Mouse (Mus musculus): ENCODE measurements around the gene Serpina11. TPM values are rescaled to one million over a fixed set of nuclear protein-coding genes. Genes with fewer than 3 reads are reported as not detected.
A peak's percentile ranks its signal among the peaks of the same experiment; 100 is the strongest.

The Serpina11 gene
- not detected for total RNA-seq (2022)

DNA sequence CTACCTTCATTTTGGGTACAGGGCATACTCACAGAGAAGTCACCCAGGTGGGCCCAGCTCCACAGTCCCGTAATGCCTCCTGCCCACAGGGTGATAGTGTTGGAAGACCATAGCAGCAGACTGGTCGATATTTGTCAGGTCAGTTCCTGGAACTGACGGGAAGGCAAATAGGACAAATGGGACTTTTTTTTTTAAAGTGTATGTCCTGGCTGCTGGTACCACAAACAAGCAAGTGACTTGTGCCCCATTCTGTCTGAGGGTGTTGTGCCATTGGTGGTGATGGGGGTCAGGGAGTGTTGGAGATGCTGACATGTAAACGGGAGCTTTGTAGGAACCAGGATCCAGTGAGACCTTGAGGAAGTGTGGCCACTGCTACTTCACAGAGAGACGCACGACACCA is at the start of gene Serpina11:
TSS of gene Serpina11 (minus strand) at position 101 of the 400 bp plus-strand sequence.
- DNase-seq (ENCODE audit: low spot score in 2 of 2): no peak

GRCm38 (mm10) chr12:104038181-104038580 is 48.4 kb upstream of the Serpina11 start:
- DNase-seq (ENCODE audit: low spot score in 2 of 2): no peak

- no peak for DNase-seq (ENCODE audit: low spot score in 2 of 2)
Observed at GRCm38 (mm10) chr12:104033752-104034151, 44.0 kb upstream of the Serpina11 start.

GRCm38 (mm10) chr12:104029986-104030385 is 40.2 kb upstream of the Serpina11 start:
- no peak for DNase-seq (ENCODE audit: low spot score in 2 of 2)

- DNase-seq (ENCODE audit: low spot score in 2 of 2): no peak
Observed at GRCm38 (mm10) chr12:104015280-104015679, 25.5 kb upstream of the Serpina11 start.

DNA sequence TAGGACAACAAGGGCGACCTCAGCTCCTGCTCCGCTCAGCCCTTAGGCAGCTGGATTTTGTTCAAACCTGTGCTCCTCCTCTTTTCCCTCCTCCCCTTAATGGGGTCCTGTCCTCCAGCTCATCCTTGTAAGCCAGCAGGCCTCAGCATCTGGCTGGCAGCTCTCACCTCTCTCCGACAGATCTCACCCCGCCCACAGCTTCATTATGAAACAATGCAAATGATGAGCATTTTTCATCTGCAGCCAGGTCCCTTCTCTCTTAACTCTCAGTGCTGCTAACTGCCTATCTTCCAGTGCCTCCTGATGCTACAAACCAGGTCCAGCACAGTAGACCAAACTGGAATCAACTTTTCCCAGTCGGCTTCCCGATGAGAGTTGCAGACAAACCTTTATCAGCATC is 23.9 kb upstream of the Serpina11 start, which contains the start of gene Serpina9:
TSS of gene Serpina9 (minus strand) at position 136 of the 400 bp plus-strand sequence.
- no peak for DNase-seq (ENCODE audit: low spot score in 2 of 2)

DNA sequence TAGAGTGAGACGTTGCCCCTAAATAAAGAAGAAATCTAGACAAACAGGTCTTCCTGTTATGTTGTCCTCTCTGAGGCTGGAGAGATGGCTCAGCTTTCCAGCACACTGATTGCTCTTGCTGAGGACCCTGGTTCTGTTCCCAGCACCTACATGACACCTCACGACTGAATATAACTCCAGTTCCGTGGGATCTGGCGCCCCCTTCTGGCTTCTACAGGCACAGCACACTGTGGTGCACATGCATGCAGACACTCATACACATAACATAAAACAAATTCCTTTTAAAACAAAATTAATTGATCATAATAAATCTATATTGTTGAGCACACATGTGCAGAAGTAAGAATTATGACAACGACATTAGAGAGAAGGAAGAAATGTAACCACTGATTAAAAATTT is 14.9 kb upstream of the Serpina11 start:
- no peak for DNase-seq (ENCODE audit: low spot score in 2 of 2)

GRCm38 (mm10) chr12:104003238-104003612 is 13.5 kb upstream of the Serpina11 start:
- DNase-seq (ENCODE audit: low spot score in 2 of 2): no peak

DNA sequence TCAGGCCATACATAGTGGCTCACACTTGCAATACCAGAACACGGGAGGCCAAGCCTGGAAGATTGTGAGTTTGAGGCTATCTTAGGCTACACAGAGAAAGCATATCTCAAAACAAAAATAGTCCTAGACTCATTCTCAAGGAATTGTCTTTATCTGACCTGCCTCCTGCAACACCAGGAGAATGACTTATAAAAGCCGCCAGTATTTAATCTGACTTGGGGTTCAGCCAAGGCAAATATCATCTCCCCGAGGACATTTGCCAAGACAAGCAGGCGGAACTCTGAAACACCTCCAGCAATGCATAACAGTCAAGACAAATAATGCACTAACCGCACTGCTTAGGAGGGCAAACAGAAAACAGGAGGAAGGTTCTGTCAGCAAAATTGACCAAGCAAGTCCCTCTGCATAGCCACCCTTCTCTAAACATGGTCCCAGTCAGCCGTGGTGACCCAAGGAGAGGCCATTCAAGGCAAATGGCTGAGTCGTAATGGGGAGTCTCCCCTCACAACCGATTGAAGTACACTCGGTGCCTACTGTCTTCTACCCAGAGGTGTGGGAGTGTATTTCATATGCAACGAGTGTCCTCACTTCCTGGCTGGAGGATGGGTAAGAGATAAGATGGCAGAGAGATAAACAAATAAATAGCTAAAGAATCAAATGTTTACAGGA is 12.9 kb upstream of the Serpina11 start:
- no peak for DNase-seq (ENCODE audit: low spot score in 2 of 2)

- DNase-seq (ENCODE audit: low spot score in 2 of 2): no peak
Observed at GRCm38 (mm10) chr12:104000594-104000993, 10.8 kb upstream of the Serpina11 start.

DNA sequence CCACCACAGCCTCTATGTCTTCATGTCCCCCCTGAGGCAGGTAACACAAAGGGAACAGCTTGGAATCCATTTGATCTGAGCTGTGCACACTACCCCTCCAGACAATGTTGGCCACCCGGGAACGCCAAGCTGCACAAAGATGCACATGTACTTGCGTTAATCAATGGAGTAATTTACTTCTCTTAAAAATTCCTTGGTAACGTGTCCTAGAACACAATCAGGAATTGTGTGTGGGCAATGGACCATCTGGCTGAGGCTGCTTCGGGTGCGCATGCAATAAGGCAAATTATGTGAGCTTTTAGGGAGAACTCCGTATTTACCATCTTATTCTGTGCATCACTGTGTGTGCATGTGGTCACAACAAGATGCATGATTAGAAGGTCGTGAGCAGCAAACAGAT is 9.9 kb upstream of the Serpina11 start:
- DNase-seq (ENCODE audit: low spot score in 2 of 2): no peak

GRCm38 (mm10) chr12:103996513-103996912 is 6.8 kb upstream of the Serpina11 start:
- DNase-seq (ENCODE audit: low spot score in 2 of 2): no peak

DNA sequence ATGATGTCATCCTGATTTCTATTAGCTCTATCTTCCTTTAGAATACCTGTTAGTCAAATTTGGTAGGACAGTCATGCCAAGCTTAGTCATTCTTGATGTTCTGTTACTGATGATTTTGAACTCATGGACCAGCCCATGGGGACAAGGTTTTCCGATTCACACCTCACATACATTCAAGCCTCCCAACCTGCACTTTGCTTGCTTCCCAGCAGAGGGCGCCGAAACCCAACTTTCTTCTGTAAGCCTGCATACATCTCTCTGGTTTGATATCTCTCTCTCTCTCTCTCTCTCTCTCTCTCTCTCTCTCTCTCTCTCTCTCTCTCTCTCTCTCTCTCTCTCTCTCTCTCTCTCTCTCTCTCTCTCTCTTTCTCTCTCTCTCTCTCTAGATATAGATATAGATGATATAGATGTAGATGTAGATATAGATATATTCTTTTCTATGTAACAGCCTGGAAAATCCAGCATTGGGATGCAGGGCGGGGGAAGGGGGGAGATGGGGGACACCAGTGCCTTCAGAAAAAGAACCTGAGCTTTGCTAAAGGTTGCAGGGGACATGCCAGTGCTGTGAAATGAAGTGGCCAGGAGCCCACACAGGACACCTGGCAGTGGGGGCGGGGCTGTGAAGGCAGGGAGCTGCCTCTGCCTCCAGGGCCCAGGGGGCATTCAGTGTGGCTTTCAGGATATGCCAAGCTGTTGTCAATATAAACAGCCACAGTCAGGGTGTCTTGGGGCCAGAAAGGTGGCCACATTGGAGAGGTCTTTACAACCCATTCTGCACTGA is 5.7 kb upstream of the Serpina11 start:
- peak; percentile 23 to 26 for DNase-seq (ENCODE audit: low spot score in 2 of 2)

GRCm38 (mm10) chr12:103992945-103993344 is 3.2 kb upstream of the Serpina11 start:
- no peak for DNase-seq (ENCODE audit: low spot score in 2 of 2)

- DNase-seq (ENCODE audit: low spot score in 2 of 2): no peak
Observed at GRCm38 (mm10) chr12:103989514-103989767, 316 bp downstream of the Serpina11 start.

DNA sequence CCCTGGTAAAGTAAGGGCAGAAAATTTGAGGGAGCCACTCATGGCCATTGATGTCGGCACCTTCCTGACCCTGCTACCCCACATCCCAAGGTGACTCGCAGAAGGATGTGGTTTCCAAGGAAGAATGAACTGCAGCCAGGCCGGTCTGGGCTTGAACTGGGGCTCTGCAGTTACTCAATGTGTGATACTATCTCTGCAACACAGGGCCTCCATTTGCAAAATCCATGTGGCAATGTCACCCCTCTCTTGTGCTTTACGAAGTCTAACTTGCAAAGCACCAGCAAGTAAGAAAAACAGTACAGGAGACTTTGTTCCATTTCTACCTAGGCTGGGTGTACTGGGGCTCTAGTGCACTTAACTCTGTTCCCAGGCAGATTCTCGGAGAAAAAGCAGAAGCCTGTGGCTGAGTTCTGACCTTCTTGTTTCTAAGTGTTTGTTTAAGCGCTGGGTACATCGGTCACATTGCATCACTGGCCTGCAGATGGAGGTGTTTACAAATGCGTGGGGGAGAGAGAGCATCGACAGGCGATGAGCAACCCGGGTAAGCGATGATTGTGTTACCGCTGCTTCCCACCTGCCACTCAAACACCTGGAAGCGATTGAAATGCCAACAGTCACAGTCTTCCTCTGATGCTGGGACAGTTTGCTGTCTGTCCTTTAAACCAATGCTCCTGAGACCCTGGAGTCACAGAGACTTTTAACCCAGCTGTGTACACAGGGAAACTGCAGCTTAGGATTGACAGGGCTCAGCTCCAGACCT is 823 bp downstream of the Serpina11 start:
- no peak for DNase-seq (ENCODE audit: low spot score in 2 of 2)

DNA sequence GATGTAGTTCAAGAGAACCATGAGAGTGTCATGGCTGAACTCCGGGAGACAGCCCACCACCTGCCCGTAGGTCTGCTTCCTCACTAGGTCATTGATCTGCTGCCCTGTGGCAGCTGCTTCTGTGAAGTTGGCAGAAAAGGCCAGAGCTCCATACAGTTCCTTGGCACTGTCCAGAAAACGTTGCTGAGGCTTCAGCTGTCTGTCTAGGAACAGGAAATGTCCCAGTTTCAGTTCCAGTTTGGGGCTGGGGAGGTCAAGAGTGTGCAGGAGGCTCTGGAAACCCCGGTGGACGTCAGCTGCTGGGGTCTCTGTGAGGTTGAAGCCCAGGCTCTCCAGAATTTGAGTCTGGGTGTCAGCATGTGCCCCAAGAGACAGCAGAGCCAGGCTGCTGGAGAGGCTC is 3.9 kb downstream of the Serpina11 start:
- DNase-seq (ENCODE audit: low spot score in 2 of 2): no peak

GRCm38 (mm10) chr12:103984935-103985334 is 4.8 kb downstream of the Serpina11 start:
- no peak for DNase-seq (ENCODE audit: low spot score in 2 of 2)

- no peak for DNase-seq (ENCODE audit: low spot score in 2 of 2)
Observed at GRCm38 (mm10) chr12:103981646-103982360, 8.0 kb downstream of the Serpina11 start.

- DNase-seq (ENCODE audit: low spot score in 2 of 2): no peak
Observed at GRCm38 (mm10) chr12:103978294-103978693, 11.5 kb downstream of the Serpina11 start.

DNA sequence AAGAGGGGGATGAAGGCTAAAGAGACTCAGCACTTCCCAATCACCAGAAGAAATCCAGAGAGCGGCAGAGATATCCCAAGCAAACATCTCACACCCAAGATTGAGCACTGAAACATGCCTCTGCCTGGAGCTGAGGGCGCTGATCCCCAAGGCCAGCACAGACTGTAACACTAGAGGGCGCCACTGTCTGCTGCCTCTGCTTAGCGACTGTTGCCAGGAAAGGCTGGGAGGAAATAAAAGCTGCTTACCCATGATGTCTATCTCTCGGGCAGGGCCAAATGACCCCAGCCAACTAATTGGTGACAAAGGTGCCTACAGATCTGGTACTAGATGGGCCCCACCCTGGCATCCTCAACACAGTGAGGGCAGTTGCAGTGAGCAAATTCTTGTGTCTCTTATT is 11.9 kb downstream of the Serpina11 start:
- no peak for DNase-seq (ENCODE audit: low spot score in 2 of 2)

DNA sequence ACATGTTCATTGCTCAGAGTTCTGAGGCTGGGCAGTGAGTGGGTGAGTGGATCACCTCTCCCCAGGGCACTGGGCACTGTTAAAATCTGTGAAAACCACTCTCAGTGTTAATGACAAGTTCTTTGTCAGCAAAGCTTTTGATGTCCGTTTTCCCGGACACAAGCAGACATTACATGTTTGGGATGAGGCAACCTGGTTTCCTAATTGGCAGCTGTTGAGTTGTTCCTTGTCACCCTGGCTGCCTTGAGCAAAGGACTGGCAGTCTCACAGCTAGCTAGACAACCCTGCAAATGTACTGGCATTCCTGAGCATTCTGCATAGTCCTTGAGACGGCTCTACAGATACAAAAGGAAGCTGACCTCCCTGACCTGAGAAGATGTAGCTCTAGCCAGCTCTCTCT is 12.7 kb downstream of the Serpina11 start:
- no peak for DNase-seq (ENCODE audit: low spot score in 2 of 2)

All from gastrocnemius, adult 8-10 months (tissue).